Mouse (Mus musculus): Measurements from ENCODE around the gene Prelid3b.

The Prelid3b gene

DNA sequence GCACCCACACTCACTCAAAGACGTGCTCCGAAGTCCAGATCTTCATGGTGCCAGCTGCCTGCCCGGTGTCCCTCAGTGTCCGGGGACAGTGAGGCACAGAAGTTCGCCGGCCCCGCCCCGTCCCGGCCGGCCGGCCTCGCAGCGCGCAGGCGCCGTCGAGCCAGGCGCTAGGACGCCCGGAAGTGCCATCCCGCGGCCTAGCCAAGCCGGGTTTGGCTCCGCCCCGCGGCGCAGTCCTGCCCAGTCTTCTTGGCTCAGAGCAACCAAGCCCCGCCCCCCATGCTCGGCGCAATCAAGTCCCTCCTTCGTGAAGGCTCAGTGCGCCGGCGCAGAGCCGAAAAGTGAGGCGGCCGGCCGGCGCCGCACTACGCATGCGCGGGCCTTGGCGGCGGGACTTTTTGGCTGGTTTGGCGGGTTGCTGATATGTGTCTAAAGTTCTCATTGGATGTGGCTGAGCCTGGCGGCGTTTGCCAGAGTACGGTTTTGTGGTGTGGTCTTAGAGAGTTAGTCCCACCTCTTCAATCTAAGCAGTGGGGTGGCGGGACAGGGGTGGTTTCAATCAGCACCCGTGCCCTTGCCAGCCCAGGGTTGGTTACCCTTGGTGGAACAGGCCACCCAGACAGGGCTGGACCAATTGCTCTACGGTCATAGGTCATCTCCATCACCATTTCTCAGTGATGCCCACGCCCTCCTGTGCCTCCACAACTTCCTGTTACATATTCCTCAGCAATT lies at the start of gene Prelid3b:
Gene Prelid3b (minus strand): TSS at position 264 of the 732 bp plus-strand sequence.
- DNase-seq: peak; percentile 99

DNA sequence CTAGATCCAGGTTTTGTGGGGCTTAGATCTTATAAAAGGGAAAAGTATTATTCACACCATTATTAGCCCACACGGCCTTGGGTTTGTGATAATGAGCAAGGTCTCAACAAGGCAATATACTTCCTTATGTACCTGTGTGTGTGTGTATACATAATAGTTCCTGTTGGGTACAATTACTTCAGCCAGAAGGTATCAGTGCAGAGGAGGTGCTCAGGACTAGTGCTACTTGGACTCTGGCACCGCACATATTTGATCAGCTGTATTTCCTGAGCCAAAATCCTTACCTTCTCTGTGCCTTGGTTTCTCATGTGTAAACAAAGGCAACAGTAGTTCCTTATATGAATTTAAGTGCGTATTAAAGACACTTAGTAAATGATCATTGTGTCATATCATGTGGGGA lies 49.3 kb upstream of the Prelid3b start:
- no peak for DNase-seq

DNA sequence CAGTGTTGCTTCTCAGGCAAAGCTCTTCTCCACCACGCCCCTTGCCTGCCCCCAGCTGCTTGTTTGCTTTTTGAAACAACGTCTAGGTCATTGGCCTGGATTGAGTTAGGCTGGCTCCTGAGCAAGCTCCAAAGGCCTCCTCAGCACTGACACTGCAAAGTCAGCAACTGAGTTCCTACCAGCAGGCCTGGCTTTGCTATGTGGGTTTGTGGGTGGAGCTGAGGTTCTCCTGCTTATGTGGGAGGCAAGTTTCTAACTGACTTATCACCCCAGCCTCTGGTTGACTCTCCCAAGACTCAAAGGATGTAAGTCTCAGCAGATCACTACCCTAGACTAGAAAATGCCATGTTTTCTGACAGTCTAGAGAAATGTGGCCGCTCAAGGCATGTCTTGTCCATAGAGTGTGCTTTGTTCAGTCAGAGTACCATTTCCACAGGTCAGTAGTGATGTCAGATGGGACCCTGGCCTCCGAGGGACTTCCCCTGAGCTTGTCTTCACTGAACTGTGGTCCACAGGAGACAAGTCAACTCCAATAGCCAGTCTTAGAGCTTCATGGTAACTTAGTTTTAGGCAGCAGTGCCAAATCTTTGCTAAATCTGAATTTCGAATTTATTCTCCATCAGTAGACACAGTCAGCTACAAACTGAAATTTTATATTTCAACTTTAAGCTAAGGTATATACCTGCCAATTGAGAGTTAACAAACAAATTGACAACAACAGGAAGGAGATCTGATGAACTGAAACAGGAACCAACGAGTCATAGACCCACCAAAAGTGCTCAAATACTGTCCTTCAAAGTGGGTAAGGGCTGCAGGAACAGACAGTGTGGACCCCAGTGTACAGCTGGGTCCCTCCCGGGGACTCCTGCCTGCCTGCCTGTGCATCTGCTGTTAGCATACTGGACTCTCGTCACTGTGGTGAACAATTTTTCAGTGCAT lies 44.5 kb upstream of the Prelid3b start:
- DNase-seq: peak; percentile 25

- DNase-seq: no peak
Observed at GRCm38 (mm10) chr2:174514887-174515286, 42.0 kb upstream of the Prelid3b start.

DNA sequence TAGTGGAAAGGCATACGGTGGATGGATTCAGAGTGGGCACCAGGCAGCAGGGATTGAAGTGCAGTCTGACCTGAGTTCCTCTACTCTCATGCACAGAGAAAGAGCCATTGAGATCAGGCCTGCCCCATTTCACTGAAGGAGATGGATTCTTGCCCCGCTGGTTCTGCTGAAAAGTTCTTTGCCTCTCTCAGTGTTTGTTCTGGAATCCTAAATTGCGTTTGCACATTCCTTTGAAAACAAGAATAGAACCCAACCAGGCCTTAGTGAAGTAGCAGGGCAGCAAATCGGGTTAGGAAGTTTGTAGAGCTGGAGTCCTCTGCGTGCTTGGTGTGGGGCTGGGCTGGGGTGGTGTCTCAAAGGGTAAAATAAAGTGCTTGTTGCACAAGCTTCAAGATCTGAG lies 40.9 kb upstream of the Prelid3b start:
- DNase-seq: no peak

DNA sequence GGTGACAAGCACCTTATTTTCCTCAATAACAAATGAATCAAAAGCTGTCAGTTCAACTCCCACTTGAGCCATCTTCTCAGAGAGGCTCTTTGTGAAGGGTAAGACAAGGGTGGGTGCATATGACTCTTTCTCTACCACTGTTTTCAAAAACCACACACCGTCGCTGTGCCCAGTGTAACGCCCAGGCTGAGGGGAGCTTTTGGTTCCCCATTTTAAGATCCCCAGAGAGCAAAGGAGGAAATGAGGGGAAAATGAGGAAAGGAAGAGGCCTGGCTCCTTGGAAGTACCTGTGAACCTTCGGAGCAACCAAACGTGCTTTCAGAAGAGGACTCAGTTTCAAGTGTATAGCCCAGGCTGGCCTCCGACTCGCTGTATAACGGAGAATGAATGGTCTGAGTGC lies 36.9 kb upstream of the Prelid3b start:
- DNase-seq: no peak

- DNase-seq: no peak
Observed at GRCm38 (mm10) chr2:174507998-174508397, 35.1 kb upstream of the Prelid3b start.

- DNase-seq: no peak
Observed at GRCm38 (mm10) chr2:174502831-174503460, 30.1 kb upstream of the Prelid3b start.

- DNase-seq: no peak
Observed at GRCm38 (mm10) chr2:174502321-174502720, 29.4 kb upstream of the Prelid3b start.

GRCm38 (mm10) chr2:174501517-174501916 lies 28.6 kb upstream of the Prelid3b start:
- DNase-seq: no peak

GRCm38 (mm10) chr2:174500814-174501503 lies 28.1 kb upstream of the Prelid3b start:
- no peak for DNase-seq

- peak; percentile 13 for DNase-seq
Observed at GRCm38 (mm10) chr2:174492858-174493257, 20.0 kb upstream of the Prelid3b start.

DNA sequence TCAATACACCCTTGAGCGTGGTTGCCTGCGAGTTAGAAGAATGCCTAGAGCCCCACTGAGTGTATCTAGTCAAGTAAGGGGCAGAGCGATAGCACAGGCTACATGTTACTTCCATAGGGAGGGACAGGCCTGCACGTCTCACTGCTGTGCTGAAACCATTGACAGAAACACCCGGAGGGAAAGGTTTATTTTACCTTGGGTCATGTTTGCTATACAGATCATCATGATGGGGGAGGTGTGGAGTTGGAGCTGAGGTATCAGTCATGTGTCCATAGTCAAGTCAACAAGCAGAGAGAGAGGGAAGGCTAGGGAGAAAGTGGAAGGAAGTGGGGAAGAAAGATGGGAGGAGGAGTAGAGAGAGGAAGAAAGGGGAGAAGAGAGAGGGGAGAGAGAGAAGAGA lies 14.1 kb upstream of the Prelid3b start:
- no peak for DNase-seq

- no peak for DNase-seq
Observed at GRCm38 (mm10) chr2:174478746-174479145, 5.9 kb upstream of the Prelid3b start.

DNA sequence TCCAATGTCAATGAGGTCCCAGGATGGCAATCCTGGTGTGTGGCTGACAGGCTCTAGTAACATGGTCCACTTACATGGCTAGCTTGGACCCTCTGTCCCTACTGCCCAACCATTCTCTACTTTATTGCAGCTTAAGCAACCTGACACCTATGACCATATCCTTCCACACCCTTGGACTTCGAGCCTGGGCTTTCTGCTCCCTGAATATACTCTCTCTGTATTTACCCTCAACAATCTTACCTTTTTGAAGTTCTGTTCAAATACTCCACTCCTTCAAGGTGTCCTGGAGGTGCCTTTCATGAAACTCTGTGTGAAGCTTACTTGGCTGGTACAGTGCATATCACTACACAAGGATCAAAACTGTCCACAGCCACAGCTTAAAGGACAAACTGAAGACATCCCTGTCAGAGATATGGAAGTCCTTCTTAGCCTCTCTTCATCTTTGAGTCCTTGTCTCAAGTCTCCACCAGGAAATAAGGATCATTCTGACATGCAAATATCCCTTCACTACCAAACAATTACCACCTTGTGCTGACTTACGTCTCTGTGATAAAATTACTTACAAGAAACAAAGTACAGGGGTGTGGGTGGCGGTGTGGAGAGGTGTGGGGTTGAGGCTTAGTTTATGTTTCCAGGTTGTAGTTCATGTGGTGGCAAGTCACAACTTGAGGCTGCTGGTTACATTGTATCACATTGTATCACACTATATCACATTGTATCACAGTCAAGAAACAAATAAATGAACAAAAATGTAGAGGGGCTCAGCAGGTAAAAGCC lies 4.8 kb upstream of the Prelid3b start:
- DNase-seq: no peak

GRCm38 (mm10) chr2:174473550-174473927 lies 658 bp upstream of the Prelid3b start:
- DNase-seq: no peak

DNA sequence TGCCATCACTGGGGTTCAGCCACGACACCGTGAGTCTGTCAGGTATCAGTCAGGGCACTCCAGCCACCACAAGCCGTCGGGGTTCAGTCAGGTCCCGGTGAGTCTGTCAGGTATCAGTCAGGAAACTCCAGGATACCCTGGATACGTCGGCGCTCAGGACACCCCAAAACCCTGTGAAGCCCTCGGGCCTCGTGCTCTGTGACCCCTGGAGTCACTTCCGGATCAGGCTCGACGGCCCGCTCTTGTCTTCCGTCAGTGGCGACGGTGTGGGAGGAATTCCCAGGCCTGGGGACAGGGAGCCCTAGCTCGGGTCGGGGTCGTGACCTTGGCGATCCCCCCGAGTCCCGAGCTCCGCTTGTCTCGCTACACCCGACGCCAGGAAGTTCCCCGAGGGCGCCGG lies 474 bp downstream of the Prelid3b start:
- DNase-seq: no peak

DNA sequence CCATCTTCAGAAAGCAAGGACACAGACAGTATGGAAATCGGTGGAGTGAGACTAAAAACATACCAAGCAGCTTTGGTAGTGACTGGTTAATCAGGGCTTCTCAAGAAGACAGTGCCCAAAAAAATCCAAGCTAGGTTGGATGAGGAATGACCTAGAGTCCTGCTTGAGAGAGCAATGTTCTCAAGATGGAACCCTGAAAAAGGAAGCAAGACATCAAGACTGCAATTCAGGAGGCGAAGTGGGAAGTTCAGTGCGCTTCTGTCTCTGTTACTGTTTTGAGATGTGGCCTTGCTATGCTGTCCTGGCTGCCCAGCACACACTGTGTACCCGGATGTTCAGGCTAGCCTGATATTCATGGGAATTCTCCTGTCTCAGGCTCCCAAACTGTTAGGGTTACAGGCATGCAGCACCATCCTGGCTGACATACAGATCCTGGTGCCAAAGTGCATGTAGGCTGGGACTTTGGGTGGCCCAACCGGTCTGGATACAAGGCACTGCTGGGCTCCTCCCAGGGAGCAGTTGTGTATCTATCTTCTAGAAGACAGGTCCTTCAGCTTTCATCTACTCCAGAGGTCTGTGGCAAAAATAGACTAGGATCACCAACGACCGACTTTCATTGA lies 2.0 kb downstream of the Prelid3b start:
- DNase-seq: no peak

GRCm38 (mm10) chr2:174470333-174470732 lies 2.5 kb downstream of the Prelid3b start:
- no peak for DNase-seq

DNA sequence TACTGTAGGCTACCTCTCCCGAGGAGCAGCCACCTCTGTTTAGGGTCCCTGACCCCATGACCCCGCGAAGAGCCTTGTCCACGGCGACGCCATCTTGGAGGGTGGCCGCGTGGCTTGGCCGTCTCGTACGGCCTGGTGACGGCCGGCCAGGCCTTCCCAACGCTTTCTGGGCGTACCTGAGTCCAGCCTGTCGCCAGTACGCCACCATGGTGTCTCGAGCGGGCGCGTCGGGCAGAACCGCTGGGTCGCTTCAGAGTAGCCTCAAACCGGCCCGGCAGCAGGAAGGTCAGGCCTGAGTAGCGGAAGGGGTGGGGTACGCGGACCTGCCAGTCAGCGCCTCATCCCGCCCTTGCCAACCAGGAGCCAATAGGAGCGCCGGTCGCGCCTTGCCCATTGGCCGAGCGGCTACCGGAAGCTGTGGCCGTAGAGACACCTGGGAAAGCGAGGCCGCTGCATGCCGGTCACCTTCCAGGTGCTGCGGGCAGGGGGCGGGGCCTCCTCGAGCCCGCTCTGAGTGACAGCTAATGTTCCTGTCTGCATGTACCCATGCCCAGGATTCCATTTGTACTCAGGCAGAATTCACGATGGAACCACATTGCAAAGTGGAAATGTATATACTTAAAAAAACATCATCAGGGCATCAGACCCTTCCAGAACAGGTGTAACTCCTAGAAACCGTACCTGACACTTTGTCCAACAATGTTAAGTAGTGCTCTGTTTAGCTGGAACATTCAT lies 8.9 kb downstream of the Prelid3b start, which contains the start of gene Atp5e:
Gene Atp5e (minus strand): TSS at position 317 of the 735 bp plus-strand sequence.
- peak; percentile 98 for DNase-seq

DNA sequence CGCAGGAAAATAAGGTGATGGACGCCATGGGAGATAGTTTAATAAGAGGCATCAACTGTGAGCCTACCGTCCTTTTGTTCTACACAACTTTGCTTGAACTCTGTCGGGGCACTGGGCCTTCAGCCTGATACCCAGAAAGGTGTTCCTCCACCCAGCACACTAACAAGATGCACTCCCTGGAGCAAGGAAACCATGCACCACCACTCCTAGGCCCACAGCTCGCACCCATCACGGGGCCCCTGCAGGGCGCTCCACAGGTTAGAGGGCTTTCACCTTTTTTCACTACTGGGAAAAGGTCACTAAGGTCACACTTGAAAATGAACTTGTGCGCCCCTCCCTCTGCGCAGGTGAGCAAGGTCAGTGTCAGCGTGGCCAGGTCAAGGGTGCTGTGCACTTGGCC lies 9.5 kb downstream of the Prelid3b start:
- no peak for DNase-seq

All from kidney, adult 9 months (tissue).